Mouse (Mus musculus) hindbrain, embryonic 13.5 days (tissue): ENCODE results near the gene Zgpat. TPM values are rescaled to one million over a fixed set of nuclear protein-coding genes. Genes with fewer than 3 reads are reported as not detected.

ENCODE experiments used
- ATAC-seq: fragments of 200-750 bp; cut with Nextera tagmentation; 2 replicates; pipeline ENCODE4 v1.8.0; 2017; ENCODE audit warnings: moderate TSS enrichment; ENCODE audit not compliant: low FRiP score
- H3K27ac ChIP-seq: fragments of 300-500 bp; sonication (generic); 2 replicates; pipeline ENCODE4 v1.5.1; 2015; ENCODE audit warnings: inconsistent platforms, mild to moderate bottlenecking, moderate library complexity
- H3K27me3 ChIP-seq: fragments of 300-500 bp; sonication (generic); 2 replicates; pipeline ENCODE4 v1.6.1; 2015; ENCODE audit warnings: mild to moderate bottlenecking, inconsistent platforms
- H3K36me3 ChIP-seq: fragments of 300-500 bp; sonication (generic); 2 replicates; pipeline ENCODE4 v1.6.1; 2015; ENCODE audit warnings: mild to moderate bottlenecking, inconsistent platforms
- H3K4me1 ChIP-seq: fragments of 300-500 bp; sonication (generic); replicated peaks from 2 replicates; pipeline ENCODE4 v1.6.1; 2015; ENCODE audit warnings: inconsistent platforms
- H3K4me2 ChIP-seq: fragments of 300-500 bp; sonication (generic); 2 replicates; pipeline ENCODE4 v1.6.1; 2015; ENCODE audit warnings: inconsistent platforms, mild to moderate bottlenecking, moderate library complexity
- H3K4me3 ChIP-seq: fragments of 300-500 bp; sonication (generic); 2 replicates; pipeline ENCODE4 v1.5.1; 2015; ENCODE audit warnings: mild to moderate bottlenecking, inconsistent platforms
- H3K9ac ChIP-seq: fragments of 300-500 bp; sonication (generic); 2 replicates; pipeline ENCODE4 v1.6.1; 2015; ENCODE audit warnings: mild to moderate bottlenecking, inconsistent platforms
- H3K9me3 ChIP-seq: fragments of 300-500 bp; sonication (generic); 2 replicates; pipeline ENCODE4 v1.6.1; 2016; ENCODE audit warnings: inconsistent platforms
- WGBS: fragments of 180-500 bp; shearing (Covaris S2); methylation state at CpG from one replicate; pipeline ENCODE4 v1.1.7; 2015; 5-methylcytosine and 5-hydroxymethylcytosine counted together
- polyA plus RNA-seq: library from polyadenylated mRNA; unstranded; fragments of >200 nt; fragmentation: Nextera tagmentation; extraction: Ambion mirVana; gene quantifications from 2 replicates; pipeline ENCODE4 v1.2.1, GENCODE M21; 2015

Zgpat gene
- polyA plus RNA-seq: 69.2 and 69.8 TPM in 2 replicates

GRCm38 (mm10) chr2:181364860-181365596 is at the start of gene Zgpat, which contains the start of gene Arfrp1:
TSS of gene Zgpat (plus strand) at chr2:181364928.
TSS of gene Arfrp1 (minus strand) at chr2:181365404.
- Histone ChIP-seq H3K9ac (peak within 1 kb of the TSS; percentile 95), H3K36me3 (peaks cover 39% of the 10 kb centered on the region), H3K27ac (peak within 1 kb of the TSS; percentile 93), H3K4me1 (peaks cover 49% of the 10 kb centered on the region), H3K27me3 (no peaks in the 10 kb centered on the region), H3K4me2 (peak within 1 kb of the TSS; percentile 96), H3K4me3 (peak within 1 kb of the TSS; percentile 69), H3K9me3 (no peaks in the 10 kb centered on the region)
- ATAC-seq: peak; percentile 92
- WGBS: under 1% methylated on average over 71 of the region's 71 CpGs

- Histone ChIP-seq H3K4me1 (peaks cover 21% of the 10 kb centered on the region), H3K4me3 (peak within 1 kb of the TSS; percentile 56), H3K4me2 (peak within 1 kb of the TSS; percentile 72), H3K36me3 (peaks cover 25% of the 10 kb centered on the region), H3K9ac (peak within 1 kb of the TSS; percentile 68), H3K9me3 (no peaks in the 10 kb centered on the region), H3K27me3 (peaks cover 15% of the 10 kb centered on the region; the same call in 1 of the 2 replicates), H3K27ac (peak within 1 kb of the TSS; percentile 79)
- ATAC-seq: peak; percentile 92
- WGBS: 7% methylated on average over 40 of the region's 40 CpGs
Observed at GRCm38 (mm10) chr2:181319248-181320102, 45.3 kb upstream of the Zgpat start, which contains the start of gene Rtel1. TSS of gene Rtel1 (plus strand) at chr2:181319739.

- H3K27ac ChIP-seq: peak overlapping the region; percentile 79
- peak overlapping the region; percentile 56 for H3K4me3 ChIP-seq
- ATAC-seq: no peak
- 14% methylated on average over 7 of the region's 7 CpGs for WGBS
- H3K9ac ChIP-seq: peak overlapping the region; percentile 68
- H3K4me2 ChIP-seq: peak overlapping the region; percentile 72
- peaks cover 15% of the 10 kb centered on the region; the same call in 1 of the 2 replicates for H3K27me3 ChIP-seq
- peaks cover 31% of the 10 kb centered on the region for H3K36me3 ChIP-seq
- no peaks in the 10 kb centered on the region for H3K9me3 ChIP-seq
- H3K4me1 ChIP-seq: peaks cover 16% of the 10 kb centered on the region
Observed at GRCm38 (mm10) chr2:181320103-181320499, 44.6 kb upstream of the Zgpat start.

GRCm38 (mm10) chr2:181322136-181322535 is 42.6 kb upstream of the Zgpat start:
- Histone ChIP-seq H3K27ac (no peak overlapping the region), H3K4me1 (peaks cover 16% of the 10 kb centered on the region), H3K27me3 (peaks cover 2% of the 10 kb centered on the region; the same call in 1 of the 2 replicates), H3K4me2 (no peak overlapping the region), H3K36me3 (peaks cover 50% of the 10 kb centered on the region), H3K9ac (no peak overlapping the region), H3K9me3 (no peaks in the 10 kb centered on the region), H3K4me3 (no peak overlapping the region)
- no peak for ATAC-seq
- WGBS: 68% methylated on average over 5 of the region's 5 CpGs

- ATAC-seq: no peak
- H3K4me3 ChIP-seq: no peak overlapping the region
- no peaks in the 10 kb centered on the region for H3K27me3 ChIP-seq
- no peak overlapping the region for H3K27ac ChIP-seq
- no peaks in the 10 kb centered on the region for H3K4me1 ChIP-seq
- peaks cover 81% of the 10 kb centered on the region for H3K36me3 ChIP-seq
- no peak overlapping the region for H3K4me2 ChIP-seq
- 93% methylated on average over 2 of the region's 2 CpGs for WGBS
- H3K9ac ChIP-seq: no peak overlapping the region
- H3K9me3 ChIP-seq: no peaks in the 10 kb centered on the region
Observed at GRCm38 (mm10) chr2:181326098-181326497, 38.6 kb upstream of the Zgpat start.

GRCm38 (mm10) chr2:181332542-181332941 is 32.2 kb upstream of the Zgpat start:
- Histone ChIP-seq H3K4me2 (no peak overlapping the region), H3K9me3 (no peaks in the 10 kb centered on the region), H3K4me1 (no peaks in the 10 kb centered on the region), H3K27ac (no peak overlapping the region), H3K27me3 (no peaks in the 10 kb centered on the region), H3K36me3 (peaks cover 72% of the 10 kb centered on the region), H3K4me3 (no peak overlapping the region), H3K9ac (no peak overlapping the region)
- no peak for ATAC-seq

- no peak overlapping the region for H3K4me2 ChIP-seq
- H3K36me3 ChIP-seq: peaks cover 73% of the 10 kb centered on the region
Observed at GRCm38 (mm10) chr2:181334023-181334422, 30.7 kb upstream of the Zgpat start.

GRCm38 (mm10) chr2:181340426-181340825 is 24.3 kb upstream of the Zgpat start:
- no peak for ATAC-seq
- H3K9me3 ChIP-seq: no peaks in the 10 kb centered on the region
- no peaks in the 10 kb centered on the region for H3K27me3 ChIP-seq
- no peak overlapping the region for H3K4me3 ChIP-seq
- peaks cover 86% of the 10 kb centered on the region for H3K36me3 ChIP-seq
- no peak overlapping the region for H3K27ac ChIP-seq
- H3K9ac ChIP-seq: no peak overlapping the region
- H3K4me2 ChIP-seq: no peak overlapping the region
- H3K4me1 ChIP-seq: no peaks in the 10 kb centered on the region
- WGBS: 86% methylated on average over 4 of the region's 4 CpGs

More at GRCm38 (mm10) chr2:181334023-181334422, 30.7 kb upstream of the Zgpat start:
- H3K27ac ChIP-seq: no peak overlapping the region
- H3K27me3 ChIP-seq: no peaks in the 10 kb centered on the region
- WGBS: 61% methylated on average over 3 of the region's 3 CpGs
- no peaks in the 10 kb centered on the region for H3K9me3 ChIP-seq
- no peaks in the 10 kb centered on the region for H3K4me1 ChIP-seq
- H3K9ac ChIP-seq: no peak overlapping the region
- ATAC-seq: no peak
- H3K4me3 ChIP-seq: no peak overlapping the region

GRCm38 (mm10) chr2:181342766-181343165 is 22.0 kb upstream of the Zgpat start:
- ATAC-seq: no peak
- Histone ChIP-seq H3K9ac (no peak overlapping the region), H3K4me2 (no peak overlapping the region), H3K4me3 (no peak overlapping the region), H3K27ac (no peak overlapping the region), H3K27me3 (no peaks in the 10 kb centered on the region), H3K36me3 (peaks cover 86% of the 10 kb centered on the region), H3K4me1 (no peaks in the 10 kb centered on the region), H3K9me3 (no peaks in the 10 kb centered on the region)
- 95% methylated on average over 6 of the region's 6 CpGs for WGBS

- Histone ChIP-seq H3K4me1 (no peaks in the 10 kb centered on the region), H3K9ac (no peak overlapping the region), H3K27ac (no peak overlapping the region; the same call in 1 of the 2 replicates), H3K9me3 (no peaks in the 10 kb centered on the region), H3K27me3 (no peaks in the 10 kb centered on the region), H3K4me3 (no peak overlapping the region), H3K4me2 (no peak overlapping the region), H3K36me3 (peaks cover 97% of the 10 kb centered on the region)
- ATAC-seq: no peak
- WGBS: 80% methylated on average over 3 of the region's 3 CpGs
Observed at GRCm38 (mm10) chr2:181356780-181357179, 7.9 kb upstream of the Zgpat start.

- Histone ChIP-seq H3K9me3 (no peaks in the 10 kb centered on the region), H3K27ac (no peak overlapping the region), H3K36me3 (peaks cover 39% of the 10 kb centered on the region), H3K4me1 (peaks cover 44% of the 10 kb centered on the region), H3K27me3 (no peaks in the 10 kb centered on the region), H3K9ac (peak overlapping the region; percentile 95), H3K4me3 (peak overlapping the region; percentile 69), H3K4me2 (peak overlapping the region; percentile 96)
- no peak for ATAC-seq
- WGBS: 89% methylated on average over 3 of the region's 3 CpGs
Observed at GRCm38 (mm10) chr2:181363946-181364345, 782 bp upstream of the Zgpat start.

GRCm38 (mm10) chr2:181364487-181364859 is 255 bp upstream of the Zgpat start:
- WGBS: 13% methylated on average over 14 of the region's 14 CpGs
- Histone ChIP-seq H3K9me3 (no peaks in the 10 kb centered on the region), H3K4me3 (peak overlapping the region; percentile 69), H3K36me3 (peaks cover 39% of the 10 kb centered on the region), H3K4me1 (peaks cover 49% of the 10 kb centered on the region), H3K27me3 (no peaks in the 10 kb centered on the region), H3K27ac (peak overlapping the region; percentile 93), H3K4me2 (peak overlapping the region; percentile 96), H3K9ac (peak overlapping the region; percentile 95)
- peak; percentile 12; the same call in 1 of the 2 replicates for ATAC-seq
